Mouse (Mus musculus): ENCODE measurements around the gene Zmpste24. TPM values are rescaled to one million over a fixed set of nuclear protein-coding genes. Genes with fewer than 3 reads are reported as not detected.

Zmpste24 gene
- total RNA-seq, 2 experiments from 2014 or later: 62.0 to 63.0 TPM

Other genes starting within 250 kb of the Zmpste24 start
- 0.05 and 0.29 TPM in 2 replicates for gene Rims3, start 243.4 kb downstream of the Zmpste24 start, total RNA-seq (2015)
- 0.04 and 0.15 TPM in 2 replicates for gene Rims3, start 243.4 kb downstream of the Zmpste24 start, total RNA-seq (2017)
- 8.4 and 13.8 TPM in 2 replicates for gene Exo5, start 173.2 kb downstream of the Zmpste24 start, total RNA-seq (2015)
- gene Exo5, start 173.2 kb downstream of the Zmpste24 start, total RNA-seq (2017): 13.4 and 20.3 TPM in 2 replicates
- 1.0 and 2.3 TPM in 2 replicates for gene Zfp69, start 146.5 kb downstream of the Zmpste24 start, total RNA-seq (2015)
- gene Zfp69, start 146.5 kb downstream of the Zmpste24 start, total RNA-seq (2017): 0.85 and 0.92 TPM in 2 replicates
- 95.9 and 115 TPM in 2 replicates for gene Smap2, start 81.0 kb downstream of the Zmpste24 start, total RNA-seq (2015)
- 37.2 and 62.2 TPM in 2 replicates for gene Smap2, start 81.0 kb downstream of the Zmpste24 start, total RNA-seq (2017)
- not detected in 2 replicates for gene Col9a2, start 58.9 kb downstream of the Zmpste24 start, total RNA-seq (2015)
- not detected in 2 replicates for gene Col9a2, start 58.9 kb downstream of the Zmpste24 start, total RNA-seq (2017)
- gene Tmco2, start 11.0 kb upstream of the Zmpste24 start, total RNA-seq (2015): not detected in 2 replicates
- gene Tmco2, start 11.0 kb upstream of the Zmpste24 start, total RNA-seq (2017): not detected in 2 replicates
- 23.2 and 25.9 TPM in 2 replicates for gene Rlf, start 116.8 kb upstream of the Zmpste24 start, total RNA-seq (2015)
- 38.4 and 42.4 TPM in 2 replicates for gene Rlf, start 116.8 kb upstream of the Zmpste24 start, total RNA-seq (2017)
- not detected in 2 replicates for gene Gm12888, start 226.7 kb upstream of the Zmpste24 start, total RNA-seq (2015)
- not detected in 2 replicates for gene Gm12888, start 226.7 kb upstream of the Zmpste24 start, total RNA-seq (2017)

Measured in megakaryocyte, adult 5-6 weeks (primary cell).